Mouse (Mus musculus) liver, postnatal 0 days (tissue): ENCODE data around the gene Nup62. TPM values are rescaled to one million over a fixed set of nuclear protein-coding genes. Genes with fewer than 3 reads are reported as not detected.

Experiments
- ATAC-seq: fragments of 200-750 bp; cut with Nextera tagmentation; 2 replicates; pipeline ENCODE4 v1.8.0; 2017; ENCODE audit warnings: mild to moderate bottlenecking, moderate library complexity
- DNase-seq: peaks from one replicate; pipeline ENCODE4 v3.0.0-alpha.2; 2016
- H3K27ac ChIP-seq: fragments of 300-500 bp; sonication (generic); 2 replicates; pipeline ENCODE4 v1.5.1; 2014; ENCODE audit warnings: antibody characterized with exemption, moderate library complexity, mild to moderate bottlenecking, low read depth
- H3K27me3 ChIP-seq: fragments of 300-500 bp; sonication (generic); 2 replicates; pipeline ENCODE4 v1.6.1; 2014; ENCODE audit warnings: low read length, control low read depth, mixed read lengths; ENCODE audit not compliant: insufficient read depth
- H3K36me3 ChIP-seq: fragments of 300-500 bp; sonication (generic); replicated peaks from 2 replicates; pipeline ENCODE4 v1.6.1; 2014; ENCODE audit warnings: mild to moderate bottlenecking, control low read depth, low read length, moderate library complexity, mixed read lengths; ENCODE audit not compliant: insufficient read depth
- H3K4me1 ChIP-seq: fragments of 300-500 bp; sonication (generic); 2 replicates; pipeline ENCODE4 v1.6.1; 2014; ENCODE audit warnings: antibody characterized with exemption, mild to moderate bottlenecking, control low read depth; ENCODE audit not compliant: insufficient read depth
- H3K4me2 ChIP-seq: fragments of 300-500 bp; sonication (generic); 2 replicates; pipeline ENCODE4 v1.6.1; 2014; ENCODE audit warnings: low read depth, mild to moderate bottlenecking, low read length, moderate library complexity, mixed read lengths
- H3K4me3 ChIP-seq: fragments of 300-500 bp; sonication (generic); 2 replicates; pipeline ENCODE4 v1.5.1; 2014; ENCODE audit warnings: low read depth, low read length
- H3K9ac ChIP-seq: fragments of 300-500 bp; sonication (generic); replicated peaks from 2 replicates; pipeline ENCODE4 v1.6.1; 2014; ENCODE audit warnings: mild to moderate bottlenecking, moderate library complexity
- H3K9me3 ChIP-seq: fragments of 300-500 bp; sonication (generic); 2 replicates; pipeline ENCODE4 v1.6.1; 2016; ENCODE audit warnings: mild to moderate bottlenecking, control low read depth, low read length, mixed read lengths
- CTCF ChIP-seq: sonication (generic); IDR thresholded peaks from 2 replicates; pipeline ENCODE4 v1.5.1; 2016; ENCODE audit warnings: antibody characterized with exemption, low read depth
- EP300 ChIP-seq: IDR thresholded peaks from 2 replicates; pipeline ENCODE4 v1.6.1; 2016; ENCODE audit warnings: antibody characterized with exemption, low read depth, mild to moderate bottlenecking
- WGBS: fragments of 180-500 bp; shearing (Covaris S2); extraction: QIAGEN DNeasy Blood & Tissue Kit; methylation state at CpG from one replicate; pipeline ENCODE4 v1.1.7; 2014; ENCODE audit not compliant: insufficient replicate concordance; 5-methylcytosine and 5-hydroxymethylcytosine counted together
- polyA plus RNA-seq: library from polyadenylated mRNA; unstranded; fragments of >200 nt; fragmentation: Nextera tagmentation; extraction: Ambion mirVana; gene quantifications from 2 replicates; pipeline ENCODE4 v1.2.1, GENCODE M21; 2015

The Nup62 gene
- polyA plus RNA-seq, 1 experiment from 2014 or later = 21.4 TPM

DNA sequence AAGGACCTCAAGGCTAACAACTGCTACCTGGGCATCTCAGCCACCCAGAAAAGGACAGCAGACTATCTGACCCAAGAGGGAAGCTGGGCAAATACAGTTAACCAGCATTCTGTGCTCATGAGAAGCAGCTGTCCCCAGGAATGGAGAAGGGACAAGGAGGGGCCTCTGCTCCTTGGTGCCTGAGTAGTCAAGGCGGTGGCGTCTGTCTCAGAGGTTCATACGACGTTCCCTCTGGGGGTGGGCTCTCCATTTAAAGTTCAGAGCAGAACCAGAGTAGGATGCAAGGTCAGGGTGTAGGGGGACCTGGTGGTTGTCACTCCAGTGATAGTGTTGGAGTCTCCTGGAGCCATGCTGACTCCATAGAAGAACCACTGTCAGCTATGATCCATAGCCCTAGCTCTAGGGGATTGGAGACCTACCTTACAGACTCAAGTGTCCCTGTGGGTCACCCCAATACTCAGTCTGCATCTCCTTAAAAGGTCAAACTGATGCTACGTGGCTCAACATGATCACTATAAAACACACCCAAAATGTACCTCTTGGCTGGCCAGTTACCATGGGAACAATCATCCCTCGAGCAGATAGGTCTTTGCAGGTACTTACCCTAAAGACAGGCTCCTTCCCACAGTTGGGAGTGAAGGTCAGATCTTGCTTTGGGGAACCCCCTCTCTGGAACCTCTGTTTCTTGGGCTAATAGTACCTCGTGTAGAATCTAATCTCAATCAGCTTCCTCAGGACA lies 4.9 kb upstream of the Nup62 start:
- Histone ChIP-seq H3K27me3 (no peaks in the 10 kb centered on the region), H3K9me3 (no peaks in the 10 kb centered on the region)
- peak; percentile 14 for DNase-seq

DNA sequence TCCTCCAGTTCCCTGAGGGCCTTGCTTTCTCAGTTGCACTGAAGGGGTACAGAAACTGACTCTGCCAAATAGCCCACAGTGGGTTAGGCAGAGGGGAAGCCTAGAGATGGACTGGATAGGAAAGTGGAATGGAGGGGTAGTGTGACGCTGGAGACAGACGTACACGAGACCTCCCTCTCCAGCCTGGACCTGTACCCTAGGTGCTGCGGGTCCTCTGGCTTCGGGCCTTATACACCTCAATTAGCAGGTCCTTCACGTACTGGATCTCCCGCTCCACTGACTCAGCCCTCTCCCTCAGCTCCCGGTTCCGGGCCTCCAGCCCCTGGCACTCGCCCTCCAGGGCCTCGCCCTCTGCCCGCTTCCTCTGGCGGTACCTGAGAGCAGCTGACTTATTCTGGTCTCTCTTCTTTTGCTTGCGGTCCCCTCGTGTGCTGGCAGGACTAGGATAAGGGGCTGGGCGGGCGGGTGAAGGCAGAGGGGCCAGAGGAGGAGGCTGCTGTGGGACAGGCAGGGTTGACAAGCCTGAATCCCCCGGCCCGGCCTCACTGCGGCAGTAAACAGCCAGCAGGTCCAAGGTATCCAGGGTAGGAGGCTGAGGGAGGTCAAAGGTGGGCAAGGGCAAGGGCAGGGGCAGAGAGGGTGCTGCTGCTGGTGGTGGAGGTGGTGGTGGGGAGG lies 3.1 kb upstream of the Nup62 start:
- no peaks in the 10 kb centered on the region for H3K9me3 ChIP-seq
- WGBS = 88% methylated on average over 20 of the region's 20 CpGs
- no peak for TF ChIP-seq EP300
- TF ChIP-seq CTCF = no peak
- H3K36me3 ChIP-seq = peaks cover 21% of the 10 kb centered on the region
- H3K27me3 ChIP-seq = no peaks in the 10 kb centered on the region
- H3K27ac ChIP-seq = 0 out of 2 replicates have a peak overlapping the region, but pooled peaks have one; percentile 7
- H3K4me1 ChIP-seq = peaks cover 13% of the 10 kb centered on the region
- peak overlapping the region; percentile 6; the same call in 1 of the 2 replicates for H3K4me3 ChIP-seq
- H3K9ac ChIP-seq = no peak overlapping the region
- DNase-seq (peak; percentile 13), ATAC-seq (no peak)
- H3K4me2 ChIP-seq = peak overlapping the region; percentile 86

More for the DNA sequence above, 4.9 kb upstream of the Nup62 start:
- no peak for TF ChIP-seq EP300
- TF ChIP-seq CTCF = no peak
- no peak for ATAC-seq
- no peak overlapping the region for H3K4me2 ChIP-seq
- H3K9ac ChIP-seq = no peak overlapping the region
- peaks cover 6% of the 10 kb centered on the region; the same call in 1 of the 2 replicates for H3K4me1 ChIP-seq
- H3K27ac ChIP-seq = no peak overlapping the region
- H3K36me3 ChIP-seq = peaks cover 21% of the 10 kb centered on the region
- H3K4me3 ChIP-seq = no peak overlapping the region
- 76% methylated on average over 7 of the region's 7 CpGs for WGBS

DNA sequence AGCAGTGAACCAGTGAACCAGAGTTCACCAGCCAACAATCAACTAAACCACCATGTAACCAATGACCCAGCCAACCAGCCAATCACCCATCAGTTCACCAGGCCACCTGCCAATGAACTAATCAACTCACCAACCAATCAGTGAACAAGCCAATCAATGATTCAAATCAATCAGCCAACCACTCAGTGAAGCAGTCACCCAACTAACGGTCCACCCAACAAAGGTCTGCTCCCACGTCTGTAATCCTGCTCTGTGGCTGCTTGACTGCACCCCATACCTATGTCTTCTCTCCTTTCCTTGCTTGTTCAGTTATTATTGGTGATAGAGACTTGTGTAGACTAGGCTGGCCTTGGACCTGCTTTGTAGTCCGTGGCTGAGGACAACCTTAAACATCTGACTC lies 1.9 kb upstream of the Nup62 start:
- Histone ChIP-seq H3K36me3 (peaks cover 21% of the 10 kb centered on the region), H3K9ac (0 out of 2 replicates have a peak overlapping the region, but pooled peaks have one; percentile 96), H3K4me1 (peaks cover 24% of the 10 kb centered on the region), H3K9me3 (no peaks in the 10 kb centered on the region), H3K4me2 (peak overlapping the region; percentile 86), H3K27me3 (no peaks in the 10 kb centered on the region), H3K4me3 (peak overlapping the region; percentile 86), H3K27ac (peak overlapping the region; percentile 98; the same call in 1 of the 2 replicates)
- ATAC-seq = peak; percentile 2
- DNase-seq = peak; percentile 30
- 72% methylated on average over 3 of the region's 3 CpGs for WGBS
- TF ChIP-seq CTCF (no peak), EP300 (no peak)

DNA sequence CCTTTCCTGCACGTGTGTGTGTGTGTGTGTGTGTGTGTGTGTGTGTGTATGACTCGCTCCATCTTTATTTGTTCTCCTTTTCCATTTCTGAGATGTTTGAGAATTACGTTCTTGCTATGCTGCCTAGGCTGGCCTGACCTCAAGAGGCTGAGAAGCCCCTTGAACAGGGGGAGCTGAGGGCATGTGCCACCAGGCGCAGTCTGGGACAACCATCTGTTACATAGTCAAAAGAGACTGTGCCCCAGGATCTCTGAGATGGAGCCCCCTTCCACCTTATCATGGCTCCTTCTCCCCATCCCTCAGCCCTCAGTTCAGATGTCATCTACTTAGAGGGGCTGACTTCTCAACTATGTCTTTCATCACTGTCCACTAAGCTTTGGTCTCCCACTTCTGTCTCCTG lies 1.5 kb upstream of the Nup62 start:
- TF ChIP-seq CTCF (no peak), EP300 (no peak)
- H3K4me1 ChIP-seq = peaks cover 28% of the 10 kb centered on the region
- H3K9me3 ChIP-seq = no peaks in the 10 kb centered on the region
- H3K27ac ChIP-seq = peak overlapping the region; percentile 98
- peak overlapping the region; percentile 86 for H3K4me2 ChIP-seq
- DNase-seq (peak; percentile 15), ATAC-seq (no peak)
- peak overlapping the region; percentile 96 for H3K9ac ChIP-seq
- H3K4me3 ChIP-seq = peak overlapping the region; percentile 86
- H3K36me3 ChIP-seq = peaks cover 21% of the 10 kb centered on the region
- WGBS = 75% methylated on average over 4 of the region's 4 CpGs
- H3K27me3 ChIP-seq = no peaks in the 10 kb centered on the region

DNA sequence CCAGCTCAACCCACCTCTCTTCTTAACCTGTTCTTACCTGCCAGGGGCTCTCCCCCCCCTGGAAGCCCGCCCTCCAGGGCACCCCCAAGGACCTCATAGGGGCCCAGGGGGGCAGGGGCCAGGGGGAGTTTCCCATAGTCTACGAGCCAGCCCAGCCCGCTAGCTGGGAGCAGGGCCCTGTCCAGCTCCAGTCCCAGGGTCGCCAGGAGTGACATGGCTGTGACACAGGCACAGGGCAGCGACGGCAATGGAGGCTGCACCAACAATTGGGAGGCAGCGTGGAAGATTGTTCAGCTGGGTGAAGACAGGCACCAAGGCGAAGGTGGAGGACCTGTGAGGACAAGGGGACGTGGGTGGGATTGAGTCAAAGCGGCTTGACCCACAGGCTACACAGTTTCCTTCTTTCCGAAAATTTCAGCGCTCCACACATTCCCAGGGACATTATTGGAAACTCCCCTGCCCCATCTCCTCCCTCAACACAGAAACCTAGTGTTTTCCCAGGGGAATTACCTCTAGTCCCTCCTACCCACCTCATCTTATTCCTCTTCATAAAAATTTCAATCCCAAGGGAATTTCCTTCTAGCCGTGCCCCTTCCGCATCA lies 835 bp upstream of the Nup62 start:
- Histone ChIP-seq H3K27ac (peak overlapping the region; percentile 98), H3K4me3 (peak overlapping the region; percentile 86), H3K4me1 (peaks cover 34% of the 10 kb centered on the region), H3K4me2 (peak overlapping the region; percentile 86), H3K27me3 (no peaks in the 10 kb centered on the region), H3K9me3 (no peaks in the 10 kb centered on the region), H3K36me3 (peaks cover 21% of the 10 kb centered on the region), H3K9ac (peak overlapping the region; percentile 96)
- no peak for ATAC-seq
- TF ChIP-seq CTCF (no peak), EP300 (no peak)
- DNase-seq = peak; percentile 18
- 44% methylated on average over 14 of the region's 14 CpGs for WGBS
